Mouse (Mus musculus) liver, embryonic 12.5 days (tissue): Measurements from ENCODE around the gene Negr1. TPM values are rescaled to one million over a fixed set of nuclear protein-coding genes. Genes with fewer than 3 reads are reported as not detected.

ENCODE experiments used
- ATAC-seq: fragments of 200-750 bp; cut with Nextera tagmentation; 2 replicates; pipeline ENCODE4 v1.8.0; 2017; ENCODE audit warnings: moderate number of reproducible peaks, mild to moderate bottlenecking, moderate library complexity
- H3K27ac ChIP-seq: fragments of 300-500 bp; sonication (generic); 2 replicates; pipeline ENCODE4 v1.5.1; 2016; ENCODE audit warnings: mild to moderate bottlenecking
- H3K27me3 ChIP-seq: fragments of 300-500 bp; sonication (generic); replicated peaks from 2 replicates; pipeline ENCODE4 v1.6.1; 2016; ENCODE audit warnings: mild to moderate bottlenecking, moderate library complexity
- H3K36me3 ChIP-seq: fragments of 300-500 bp; sonication (generic); 2 replicates; pipeline ENCODE4 v1.6.1; 2016; ENCODE audit warnings: mild to moderate bottlenecking, moderate library complexity
- H3K4me1 ChIP-seq: fragments of 300-500 bp; sonication (generic); 2 replicates; pipeline ENCODE4 v1.6.1; 2016
- H3K4me2 ChIP-seq: fragments of 300-500 bp; sonication (generic); 2 replicates; pipeline ENCODE4 v1.6.1; 2016; ENCODE audit warnings: mild to moderate bottlenecking, moderate library complexity
- H3K4me3 ChIP-seq: fragments of 300-500 bp; sonication (generic); 2 replicates; pipeline ENCODE4 v1.5.1; 2016; ENCODE audit warnings: mild to moderate bottlenecking, moderate library complexity
- H3K9ac ChIP-seq: fragments of 300-500 bp; sonication (generic); 2 replicates; pipeline ENCODE4 v1.6.1; 2016; ENCODE audit warnings: mild to moderate bottlenecking, moderate library complexity
- H3K9me3 ChIP-seq: fragments of 300-500 bp; sonication (generic); replicated peaks from 2 replicates; pipeline ENCODE4 v1.6.1; 2016; ENCODE audit warnings: mild to moderate bottlenecking, moderate library complexity
- WGBS: fragments of 180-500 bp; shearing (Covaris S2); methylation state at CpG from one replicate; pipeline ENCODE4 v1.1.7; 2016; ENCODE audit not compliant: insufficient replicate concordance; 5-methylcytosine and 5-hydroxymethylcytosine counted together
- polyA plus RNA-seq: library from polyadenylated mRNA; unstranded; fragments of >200 nt; fragmentation: Nextera tagmentation; extraction: Ambion mirVana; gene quantifications from 2 replicates; pipeline ENCODE4 v1.2.1, GENCODE M21; 2016

Negr1 gene
- polyA plus RNA-seq, 1 experiment from 2014 or later: 0.29 TPM

DNA sequence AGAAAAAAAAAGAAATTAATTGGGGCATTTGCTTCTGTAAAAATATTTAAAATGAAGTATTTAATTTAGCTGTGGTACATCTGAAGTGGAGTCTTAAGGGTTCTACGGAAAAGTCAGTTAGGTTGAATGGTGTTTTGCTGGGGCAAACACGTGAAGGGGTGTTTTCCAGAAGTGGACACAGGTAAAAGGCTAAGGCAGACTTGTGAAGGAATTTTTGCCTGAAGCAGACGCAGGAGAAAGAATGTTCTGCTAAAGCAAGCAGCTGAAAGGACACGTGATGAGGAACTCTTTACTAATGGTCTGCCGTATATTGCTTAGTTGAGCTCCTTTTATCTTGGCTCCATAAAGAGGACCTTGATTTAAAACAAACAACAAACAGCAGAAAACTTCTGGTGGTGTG is 148.6 kb downstream of the Negr1 start:
- H3K27ac ChIP-seq: no peak overlapping the region
- WGBS: 56% methylated on average over 5 of the region's 5 CpGs

DNA sequence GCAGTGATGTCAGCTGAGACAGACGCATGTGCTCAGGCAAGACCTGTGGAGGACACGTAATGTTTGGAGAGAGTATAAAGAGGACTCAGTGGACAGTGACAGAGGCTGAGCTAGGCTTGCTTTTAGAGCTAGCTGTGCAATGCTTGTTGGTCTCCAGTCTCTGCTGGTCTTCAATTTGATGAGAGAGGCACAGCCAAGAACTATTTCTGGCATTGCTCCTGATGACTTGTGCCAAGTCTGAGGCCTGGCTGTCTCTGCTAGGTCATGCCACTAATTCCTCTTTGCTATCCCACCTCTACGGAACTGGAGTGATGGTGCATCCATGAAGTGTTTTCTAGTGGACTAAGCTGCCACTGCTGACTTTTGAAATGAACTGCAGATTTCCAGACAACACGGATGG is 149.1 kb downstream of the Negr1 start:
- ATAC-seq: no peak
- WGBS: 76% methylated on average over 4 of the region's 4 CpGs
- Histone ChIP-seq H3K27ac (no peak overlapping the region), H3K9me3 (no peaks in the 10 kb centered on the region), H3K27me3 (no peaks in the 10 kb centered on the region), H3K4me3 (no peak overlapping the region), H3K9ac (no peak overlapping the region), H3K4me2 (no peak overlapping the region), H3K36me3 (no peaks in the 10 kb centered on the region), H3K4me1 (no peaks in the 10 kb centered on the region)

More for the DNA sequence above, 148.6 kb downstream of the Negr1 start:
- Histone ChIP-seq H3K4me2 (no peak overlapping the region), H3K9ac (no peak overlapping the region), H3K4me1 (no peaks in the 10 kb centered on the region), H3K9me3 (no peaks in the 10 kb centered on the region), H3K4me3 (no peak overlapping the region), H3K36me3 (no peaks in the 10 kb centered on the region), H3K27me3 (no peaks in the 10 kb centered on the region)
- no peak for ATAC-seq

DNA sequence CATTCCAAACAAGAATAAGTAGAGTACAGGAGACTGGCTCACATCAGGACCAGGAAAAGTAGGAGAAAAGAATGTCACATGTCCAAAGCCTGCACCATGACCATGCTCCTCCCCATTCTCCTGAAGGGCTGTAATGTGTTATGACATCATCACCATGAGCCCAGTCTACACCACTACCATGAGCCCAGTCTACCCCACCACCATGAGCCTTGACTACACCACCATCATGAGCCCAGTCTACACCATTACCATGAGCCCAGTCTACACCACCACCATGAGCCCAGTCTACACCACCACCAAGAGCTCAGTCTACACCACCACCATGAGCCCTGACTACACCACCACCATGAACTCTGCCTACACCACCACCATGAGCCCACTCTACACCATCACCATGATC is 174.7 kb downstream of the Negr1 start:
- Histone ChIP-seq H3K4me2 (no peak overlapping the region), H3K4me1 (no peaks in the 10 kb centered on the region), H3K9me3 (no peaks in the 10 kb centered on the region), H3K4me3 (no peak overlapping the region), H3K36me3 (no peaks in the 10 kb centered on the region), H3K9ac (no peak overlapping the region), H3K27me3 (no peaks in the 10 kb centered on the region), H3K27ac (no peak overlapping the region)
- no peak for ATAC-seq

DNA sequence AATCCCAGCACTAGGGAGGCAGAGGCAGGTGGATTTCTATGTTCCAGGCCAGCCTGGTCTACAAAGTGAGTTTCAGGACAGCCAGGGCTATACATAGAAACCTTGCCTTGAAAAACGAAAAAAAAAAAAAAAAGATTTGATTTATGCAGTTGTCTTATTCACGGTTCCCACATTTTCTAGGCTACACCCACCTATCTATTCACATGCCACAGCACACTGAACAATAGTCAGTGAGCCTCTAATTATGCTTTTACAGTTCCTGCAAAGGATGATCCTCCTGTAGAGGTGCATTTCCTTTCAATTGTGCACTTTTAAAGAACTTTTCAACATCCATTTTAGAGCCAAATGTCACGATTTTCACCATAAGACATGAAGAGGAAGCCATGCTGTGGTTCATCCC is 177.9 kb downstream of the Negr1 start:
- no peaks in the 10 kb centered on the region for H3K36me3 ChIP-seq
- no peaks in the 10 kb centered on the region for H3K27me3 ChIP-seq
- no peaks in the 10 kb centered on the region for H3K9me3 ChIP-seq
- H3K4me3 ChIP-seq: no peak overlapping the region
- whole genome bisulfite sequencing: 57% methylated on average over 3 of the region's 3 CpGs
- H3K9ac ChIP-seq: no peak overlapping the region
- H3K27ac ChIP-seq: no peak overlapping the region
- no peaks in the 10 kb centered on the region for H3K4me1 ChIP-seq
- ATAC-seq: no peak
- no peak overlapping the region for H3K4me2 ChIP-seq

DNA sequence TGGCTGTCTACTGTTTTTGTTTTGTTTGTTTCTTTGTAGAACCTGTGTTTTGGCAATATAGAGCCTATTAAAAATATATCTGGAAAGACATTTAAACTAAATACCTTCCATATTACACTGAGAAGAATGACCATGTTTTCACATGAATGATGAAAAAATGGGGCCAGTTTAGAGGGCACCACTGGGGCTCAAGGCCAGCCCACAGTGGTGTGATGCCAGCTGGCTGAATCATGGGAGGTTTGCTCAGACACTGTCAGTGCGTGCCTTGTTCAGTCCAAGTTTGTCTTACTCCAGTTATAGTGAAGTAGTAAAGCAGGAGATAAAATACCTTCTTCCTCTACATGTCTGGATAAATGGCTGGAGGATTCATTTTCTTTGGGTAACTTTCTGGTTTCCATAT is 181.7 kb downstream of the Negr1 start:
- no peak for ATAC-seq
- Histone ChIP-seq H3K9ac (no peak overlapping the region), H3K4me2 (no peak overlapping the region), H3K4me3 (no peak overlapping the region), H3K27me3 (no peaks in the 10 kb centered on the region), H3K27ac (no peak overlapping the region), H3K9me3 (no peaks in the 10 kb centered on the region), H3K4me1 (no peaks in the 10 kb centered on the region), H3K36me3 (no peaks in the 10 kb centered on the region)
- WGBS: 78% methylated on average over 1 of the region's 1 CpGs

DNA sequence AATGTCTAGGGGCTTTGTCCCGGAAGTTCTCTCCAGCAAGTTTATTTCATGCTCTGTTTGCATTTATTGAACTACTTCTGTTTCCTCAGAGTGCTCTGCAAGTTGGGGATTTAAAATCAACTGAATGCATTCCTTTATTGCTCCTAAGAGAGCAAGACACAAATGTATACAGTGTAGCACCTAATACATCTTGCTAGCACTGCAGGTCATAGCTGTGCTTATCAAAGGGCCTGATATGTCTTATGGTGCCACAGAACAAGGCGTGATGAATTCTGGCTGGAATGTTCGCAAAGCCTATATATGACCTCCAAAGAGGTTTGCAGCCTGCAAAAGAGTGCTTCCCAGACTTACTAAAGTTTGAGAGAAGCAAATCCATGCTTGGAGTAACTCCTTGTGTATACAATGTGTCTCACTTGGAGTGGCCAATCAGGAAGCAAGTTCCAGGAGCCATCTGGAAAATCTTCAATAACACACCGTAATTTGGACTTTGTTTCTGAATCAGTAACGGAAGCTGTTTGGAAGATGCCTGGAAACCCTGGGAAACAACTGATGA is 183.7 kb downstream of the Negr1 start:
- 66% methylated on average over 5 of the region's 5 CpGs for WGBS
- Histone ChIP-seq H3K36me3 (no peaks in the 10 kb centered on the region), H3K27ac (no peak overlapping the region), H3K4me3 (no peak overlapping the region), H3K4me2 (no peak overlapping the region), H3K9me3 (no peaks in the 10 kb centered on the region), H3K4me1 (no peaks in the 10 kb centered on the region), H3K27me3 (no peaks in the 10 kb centered on the region), H3K9ac (no peak overlapping the region)
- ATAC-seq: no peak

DNA sequence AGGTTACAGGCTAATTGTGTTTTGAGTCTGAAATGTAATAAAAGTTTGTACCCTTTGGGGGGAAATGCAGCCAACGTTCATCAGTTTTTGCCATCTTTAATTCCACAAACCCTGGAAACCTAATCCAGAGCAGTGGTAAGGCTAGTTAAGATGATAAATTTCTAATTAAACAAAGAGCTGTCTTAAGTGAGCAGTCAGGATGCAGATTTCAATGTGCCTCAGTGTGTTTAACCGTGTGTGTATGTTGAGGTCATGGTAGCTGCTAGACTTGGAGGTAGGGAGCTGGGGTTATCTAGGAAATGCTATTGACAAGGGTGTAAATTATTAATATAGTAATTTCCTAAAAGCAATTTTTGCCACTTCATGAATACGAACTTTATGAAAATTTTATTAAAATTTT is 185.9 kb downstream of the Negr1 start:
- ATAC-seq: no peak
- H3K4me3 ChIP-seq: no peak overlapping the region
- H3K36me3 ChIP-seq: no peaks in the 10 kb centered on the region
- 68% methylated on average over 3 of the region's 3 CpGs for WGBS
- no peak overlapping the region for H3K4me2 ChIP-seq
- no peaks in the 10 kb centered on the region for H3K4me1 ChIP-seq
- no peak overlapping the region for H3K27ac ChIP-seq
- H3K27me3 ChIP-seq: no peaks in the 10 kb centered on the region
- no peaks in the 10 kb centered on the region for H3K9me3 ChIP-seq
- H3K9ac ChIP-seq: no peak overlapping the region

DNA sequence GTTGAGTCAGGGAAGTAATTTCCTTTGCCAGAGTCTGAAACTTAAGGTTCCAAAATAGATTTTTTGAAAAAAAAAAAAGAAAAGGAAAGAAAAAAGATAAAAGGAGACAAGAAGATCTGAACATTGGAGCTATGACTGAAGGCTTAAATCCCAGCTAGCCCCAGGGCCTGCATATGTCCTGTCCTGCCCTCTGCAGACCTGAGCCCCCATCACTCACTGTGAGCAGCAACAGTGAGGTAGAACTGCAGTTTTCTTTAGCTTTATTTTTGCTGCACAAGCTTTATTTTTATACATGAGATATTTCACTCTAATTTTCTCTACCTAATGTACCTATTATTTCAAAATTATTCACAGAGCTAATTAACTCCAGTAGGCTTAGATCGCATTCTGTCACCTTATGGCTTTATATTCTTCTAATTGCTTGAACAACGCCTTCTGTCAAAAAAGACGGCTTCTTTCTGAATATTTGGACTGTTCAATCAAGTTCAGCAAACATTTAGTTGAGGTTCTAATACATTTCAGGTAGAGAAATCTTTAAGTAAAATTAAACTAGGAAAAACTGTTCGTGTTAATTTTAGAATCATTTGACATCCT is 192.3 kb downstream of the Negr1 start:
- no peaks in the 10 kb centered on the region for H3K27me3 ChIP-seq
- 78% methylated on average over 4 of the region's 4 CpGs for WGBS
- H3K4me2 ChIP-seq: no peak overlapping the region
- H3K27ac ChIP-seq: no peak overlapping the region
- no peaks in the 10 kb centered on the region for H3K9me3 ChIP-seq
- H3K4me1 ChIP-seq: no peaks in the 10 kb centered on the region
- no peak overlapping the region for H3K9ac ChIP-seq
- no peaks in the 10 kb centered on the region for H3K36me3 ChIP-seq
- no peak overlapping the region for H3K4me3 ChIP-seq
- no peak for ATAC-seq

DNA sequence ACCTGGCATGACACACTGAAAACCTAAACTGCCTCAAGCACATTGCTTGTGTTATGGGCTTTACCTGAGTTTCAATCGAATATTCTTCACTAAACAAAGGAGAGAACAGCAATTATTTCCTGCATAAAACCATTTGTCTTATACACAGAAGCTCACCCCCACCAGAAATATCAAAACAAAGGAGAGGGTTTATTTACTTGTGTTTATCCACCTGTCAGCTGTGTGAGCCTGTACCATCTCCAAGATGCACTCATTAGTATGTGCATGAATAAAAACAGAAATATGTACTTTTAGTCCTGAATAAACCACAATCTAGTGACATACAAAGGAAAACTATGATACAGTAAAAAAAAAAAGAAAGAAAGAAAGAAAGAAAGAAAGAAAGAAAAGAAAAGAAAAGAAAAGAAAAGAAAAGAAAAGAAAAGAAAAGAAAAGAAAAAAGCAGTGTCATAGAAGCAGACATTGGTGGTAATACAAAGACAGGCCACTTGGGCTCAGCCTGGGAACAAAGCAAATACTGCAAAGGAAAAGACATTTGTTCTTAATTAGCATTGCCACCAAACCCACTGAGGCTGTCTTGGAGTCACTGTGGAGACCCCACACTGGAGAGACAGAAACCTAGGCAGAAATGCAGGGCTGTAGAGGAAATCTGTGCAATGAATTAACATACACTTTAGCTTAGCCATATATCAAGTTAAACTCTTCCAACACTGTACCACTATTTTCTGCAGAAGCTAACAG is 193.4 kb downstream of the Negr1 start:
- Histone ChIP-seq H3K36me3 (no peaks in the 10 kb centered on the region), H3K9ac (no peak overlapping the region), H3K27ac (no peak overlapping the region), H3K4me2 (no peak overlapping the region), H3K9me3 (no peaks in the 10 kb centered on the region), H3K27me3 (no peaks in the 10 kb centered on the region), H3K4me1 (no peaks in the 10 kb centered on the region), H3K4me3 (no peak overlapping the region)
- no peak for ATAC-seq
- 33% methylated on average over 1 of the region's 1 CpGs for WGBS

DNA sequence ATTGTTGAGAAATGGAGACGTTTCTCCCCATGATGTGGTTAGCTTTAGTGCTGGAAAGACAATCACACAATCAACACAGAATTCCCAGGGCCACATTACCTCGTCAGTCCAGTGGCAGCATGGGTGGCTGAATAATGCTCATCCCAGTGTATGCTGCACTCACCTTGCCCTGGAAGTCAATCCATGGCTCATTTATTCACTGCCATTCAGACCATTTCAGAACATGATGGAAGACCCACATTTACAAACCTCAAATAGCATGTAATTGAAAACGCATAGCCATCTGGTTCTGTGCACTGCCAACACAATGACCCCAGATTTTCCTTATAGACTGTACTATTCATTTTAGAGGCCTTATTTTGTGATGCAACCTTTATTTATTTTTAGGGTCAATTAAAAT is 203.4 kb downstream of the Negr1 start:
- no peaks in the 10 kb centered on the region for H3K36me3 ChIP-seq
- H3K4me1 ChIP-seq: no peaks in the 10 kb centered on the region
- H3K27me3 ChIP-seq: no peaks in the 10 kb centered on the region
- H3K27ac ChIP-seq: no peak overlapping the region
- ATAC-seq: no peak
- H3K4me3 ChIP-seq: no peak overlapping the region
- no peak overlapping the region for H3K9ac ChIP-seq
- WGBS: 62% methylated on average over 3 of the region's 3 CpGs
- no peak overlapping the region for H3K4me2 ChIP-seq
- no peaks in the 10 kb centered on the region for H3K9me3 ChIP-seq

DNA sequence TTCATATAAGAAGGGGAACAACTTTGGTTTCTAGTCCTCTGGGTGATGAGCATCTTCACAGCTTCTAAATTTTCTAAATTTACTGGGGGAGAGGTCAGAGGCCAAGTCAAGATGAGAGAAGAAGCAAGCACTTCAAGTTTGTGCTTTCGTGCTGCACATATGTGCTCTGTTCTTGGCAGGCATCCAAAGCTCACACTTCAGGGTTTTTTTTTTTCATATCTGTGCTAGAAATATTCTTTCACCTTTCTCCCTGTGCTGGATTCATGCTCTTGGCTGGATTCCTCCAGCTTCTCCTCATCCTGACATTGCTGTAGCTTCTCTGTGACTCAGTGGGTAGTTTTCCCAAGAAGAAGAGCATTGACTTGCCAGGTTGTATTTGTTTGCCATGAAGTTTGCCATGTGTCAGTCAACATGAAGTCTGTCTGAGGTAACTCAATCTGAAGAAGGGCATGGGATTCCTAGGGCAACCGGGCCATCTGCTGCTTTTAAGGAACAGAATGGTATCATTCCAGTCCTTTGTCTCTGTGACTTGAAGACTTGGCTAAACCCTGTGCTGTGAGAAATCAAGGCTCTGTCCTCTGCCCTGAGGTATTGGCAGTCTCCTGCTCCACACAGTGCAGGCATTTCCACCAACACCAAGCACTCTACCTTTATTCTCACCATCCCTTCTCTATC is 204.7 kb downstream of the Negr1 start:
- H3K36me3 ChIP-seq: no peaks in the 10 kb centered on the region
- no peak for ATAC-seq
- no peak overlapping the region for H3K4me2 ChIP-seq

DNA sequence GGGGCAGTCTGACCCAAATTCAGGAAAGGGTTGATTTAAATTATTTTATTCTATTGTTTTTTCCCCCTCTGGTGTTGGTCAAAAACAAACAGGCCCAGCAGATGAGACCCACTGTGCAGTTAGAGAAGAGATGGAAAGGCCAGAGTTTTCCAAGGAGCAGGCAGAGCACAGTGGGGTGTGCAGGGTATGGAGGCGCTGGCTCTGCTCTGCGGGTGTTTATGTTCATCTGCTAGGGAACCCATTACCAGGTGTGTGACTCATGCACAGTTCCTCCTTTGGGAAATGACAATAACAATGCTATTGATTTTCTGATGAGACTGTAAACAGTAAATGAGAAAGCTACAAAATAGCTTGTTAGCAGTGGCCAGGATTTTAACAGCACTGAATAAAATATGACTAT is 210.0 kb downstream of the Negr1 start:
- no peaks in the 10 kb centered on the region for H3K4me1 ChIP-seq

More for the DNA sequence above, 204.7 kb downstream of the Negr1 start:
- WGBS: 54% methylated on average over 2 of the region's 2 CpGs
- Histone ChIP-seq H3K27ac (no peak overlapping the region), H3K4me1 (no peaks in the 10 kb centered on the region), H3K27me3 (no peaks in the 10 kb centered on the region), H3K9me3 (no peaks in the 10 kb centered on the region), H3K4me3 (no peak overlapping the region), H3K9ac (no peak overlapping the region)

More for the DNA sequence above, 210.0 kb downstream of the Negr1 start:
- no peak for ATAC-seq
- H3K9ac ChIP-seq: no peak overlapping the region
- H3K4me2 ChIP-seq: no peak overlapping the region
- H3K9me3 ChIP-seq: no peaks in the 10 kb centered on the region
- no peaks in the 10 kb centered on the region for H3K27me3 ChIP-seq
- H3K27ac ChIP-seq: no peak overlapping the region
- 70% methylated on average over 2 of the region's 2 CpGs for WGBS
- no peaks in the 10 kb centered on the region for H3K36me3 ChIP-seq
- H3K4me3 ChIP-seq: no peak overlapping the region
